Mouse (Mus musculus) hindbrain, embryonic 12.5 days (tissue): ENCODE results near the gene Tmem110. TPM values are rescaled to one million over a fixed set of nuclear protein-coding genes. Genes with fewer than 3 reads are reported as not detected.

Source experiments
- ATAC-seq: fragments of 200-750 bp; cut with Nextera tagmentation; 2 replicates; pipeline ENCODE4 v1.8.0; 2017; ENCODE audit warnings: moderate TSS enrichment; ENCODE audit not compliant: low FRiP score
- H3K27ac ChIP-seq: fragments of 300-500 bp; sonication (generic); 2 replicates; pipeline ENCODE4 v1.5.1; 2016; ENCODE audit warnings: mild to moderate bottlenecking
- H3K27me3 ChIP-seq: fragments of 300-500 bp; sonication (generic); 2 replicates; pipeline ENCODE4 v1.6.1; 2016; ENCODE audit warnings: mild to moderate bottlenecking
- H3K36me3 ChIP-seq: fragments of 300-500 bp; sonication (generic); 2 replicates; pipeline ENCODE4 v1.6.1; 2016; ENCODE audit warnings: mild to moderate bottlenecking
- H3K4me1 ChIP-seq: fragments of 300-500 bp; sonication (generic); 2 replicates; pipeline ENCODE4 v1.6.1; 2016
- H3K4me2 ChIP-seq: fragments of 300-500 bp; sonication (generic); replicated peaks from 2 replicates; pipeline ENCODE4 v1.6.1; 2016; ENCODE audit warnings: mild to moderate bottlenecking
- H3K4me3 ChIP-seq: fragments of 300-500 bp; sonication (generic); 2 replicates; pipeline ENCODE4 v1.5.1; 2016; ENCODE audit warnings: mild to moderate bottlenecking
- H3K9ac ChIP-seq: fragments of 300-500 bp; sonication (generic); 2 replicates; pipeline ENCODE4 v1.6.1; 2016; ENCODE audit warnings: mild to moderate bottlenecking, moderate library complexity
- H3K9me3 ChIP-seq: fragments of 300-500 bp; sonication (generic); replicated peaks from 2 replicates; pipeline ENCODE4 v1.6.1; 2016; ENCODE audit warnings: mild to moderate bottlenecking
- WGBS: fragments of 180-500 bp; shearing (Covaris S2); methylation state at CpG from one replicate; pipeline ENCODE4 v1.1.7; 2016; 5-methylcytosine and 5-hydroxymethylcytosine counted together
- polyA plus RNA-seq: library from polyadenylated mRNA; unstranded; fragments of >200 nt; fragmentation: Nextera tagmentation; extraction: Ambion mirVana; gene quantifications from 2 replicates; pipeline ENCODE4 v1.2.1, GENCODE M21; 2016

Tmem110 gene
- polyA plus RNA-seq, 1 experiment from 2014 or later: 26.1 TPM

- Histone ChIP-seq H3K4me1 (peaks cover 3% of the 10 kb centered on the region; the same call in 1 of the 2 replicates), H3K27me3 (no peaks in the 10 kb centered on the region), H3K36me3 (0 out of 2 replicates have a peak, but pooled peaks cover 11% of the 10 kb centered on the region), H3K9me3 (no peaks in the 10 kb centered on the region), H3K4me2 (no peak overlapping the region), H3K4me3 (no peak overlapping the region), H3K9ac (no peak overlapping the region), H3K27ac (no peak overlapping the region)
- ATAC-seq: no peak
- 85% methylated on average over 17 of the region's 17 CpGs for WGBS
These were observed 55.7 kb downstream of the Tmem110 start for GRCm38 (mm10) chr14:30880811-30881717.

GRCm38 (mm10) chr14:30881718-30882108 lies 56.3 kb downstream of the Tmem110 start:
- H3K27ac ChIP-seq: no peak overlapping the region
- no peak overlapping the region for H3K4me3 ChIP-seq
- H3K9me3 ChIP-seq: no peaks in the 10 kb centered on the region
- H3K27me3 ChIP-seq: no peaks in the 10 kb centered on the region
- H3K36me3 ChIP-seq: 0 out of 2 replicates have a peak, but pooled peaks cover 7% of the 10 kb centered on the region
- no peak overlapping the region for H3K4me2 ChIP-seq
- WGBS: 94% methylated on average over 3 of the region's 3 CpGs
- H3K9ac ChIP-seq: no peak overlapping the region
- no peak for ATAC-seq
- peaks cover 3% of the 10 kb centered on the region; the same call in 1 of the 2 replicates for H3K4me1 ChIP-seq

GRCm38 (mm10) chr14:30885298-30885697 lies 59.9 kb downstream of the Tmem110 start:
- Histone ChIP-seq H3K4me1 (0 out of 2 replicates have a peak, but pooled peaks cover 3% of the 10 kb centered on the region), H3K27me3 (no peaks in the 10 kb centered on the region), H3K4me3 (no peak overlapping the region), H3K27ac (no peak overlapping the region), H3K36me3 (no peaks in the 10 kb centered on the region), H3K9ac (no peak overlapping the region), H3K4me2 (no peak overlapping the region), H3K9me3 (no peaks in the 10 kb centered on the region)
- WGBS: 32% methylated on average over 3 of the region's 3 CpGs
- no peak for ATAC-seq

- Histone ChIP-seq H3K27ac (no peak within 1 kb of the TSS), H3K9ac (no peak within 1 kb of the TSS), H3K4me2 (no peak within 1 kb of the TSS), H3K36me3 (no peaks in the 10 kb centered on the region), H3K4me3 (no peak within 1 kb of the TSS), H3K27me3 (no peaks in the 10 kb centered on the region), H3K9me3 (no peaks in the 10 kb centered on the region), H3K4me1 (0 out of 2 replicates have a peak, but pooled peaks cover 3% of the 10 kb centered on the region)
- no peak for ATAC-seq
- WGBS: 93% methylated on average over 3 of the region's 3 CpGs
These were observed 60.8 kb downstream of the Tmem110 start, which contains the start of gene Itih4 for GRCm38 (mm10) chr14:30886204-30886603. Itih4 (plus strand) TSS chr14:30886476.

- Histone ChIP-seq H3K4me3 (no peak overlapping the region), H3K36me3 (no peaks in the 10 kb centered on the region), H3K9me3 (no peaks in the 10 kb centered on the region), H3K4me2 (no peak overlapping the region; the same call in 1 of the 2 replicates), H3K9ac (no peak overlapping the region), H3K27ac (no peak overlapping the region), H3K4me1 (0 out of 2 replicates have a peak, but pooled peaks cover 3% of the 10 kb centered on the region), H3K27me3 (no peaks in the 10 kb centered on the region)
- WGBS: 21% methylated on average over 9 of the region's 9 CpGs
- no peak for ATAC-seq
These were observed 62.9 kb downstream of the Tmem110 start for GRCm38 (mm10) chr14:30888271-30888732.

GRCm38 (mm10) chr14:30899972-30900371 lies 74.6 kb downstream of the Tmem110 start:
- no peak overlapping the region for H3K9ac ChIP-seq
- H3K4me1 ChIP-seq: no peaks in the 10 kb centered on the region
- H3K4me3 ChIP-seq: no peak overlapping the region
- H3K27ac ChIP-seq: no peak overlapping the region
- H3K4me2 ChIP-seq: no peak overlapping the region
- H3K9me3 ChIP-seq: no peaks in the 10 kb centered on the region
- no peaks in the 10 kb centered on the region for H3K27me3 ChIP-seq
- WGBS: 37% methylated on average over 3 of the region's 3 CpGs
- no peak for ATAC-seq
- no peaks in the 10 kb centered on the region for H3K36me3 ChIP-seq

GRCm38 (mm10) chr14:30902628-30903027 lies 77.2 kb downstream of the Tmem110 start:
- Histone ChIP-seq H3K27ac (no peak overlapping the region), H3K36me3 (no peaks in the 10 kb centered on the region), H3K27me3 (no peaks in the 10 kb centered on the region), H3K4me1 (no peaks in the 10 kb centered on the region), H3K9ac (no peak overlapping the region), H3K4me2 (no peak overlapping the region), H3K4me3 (no peak overlapping the region), H3K9me3 (no peaks in the 10 kb centered on the region)
- no peak for ATAC-seq
- WGBS: 95% methylated on average over 5 of the region's 5 CpGs

- Histone ChIP-seq H3K4me2 (no peak overlapping the region), H3K9me3 (no peaks in the 10 kb centered on the region), H3K9ac (no peak overlapping the region), H3K36me3 (no peaks in the 10 kb centered on the region), H3K27ac (no peak overlapping the region), H3K27me3 (no peaks in the 10 kb centered on the region), H3K4me3 (no peak overlapping the region), H3K4me1 (no peaks in the 10 kb centered on the region)
- WGBS: 77% methylated on average over 3 of the region's 3 CpGs
- ATAC-seq: no peak
These were observed 77.6 kb downstream of the Tmem110 start for GRCm38 (mm10) chr14:30903036-30903435.

- Histone ChIP-seq H3K4me3 (no peak overlapping the region), H3K9me3 (no peaks in the 10 kb centered on the region), H3K27ac (no peak overlapping the region), H3K9ac (no peak overlapping the region), H3K4me2 (no peak overlapping the region), H3K4me1 (no peaks in the 10 kb centered on the region), H3K27me3 (no peaks in the 10 kb centered on the region), H3K36me3 (no peaks in the 10 kb centered on the region)
- no peak for ATAC-seq
- WGBS: 84% methylated on average over 8 of the region's 8 CpGs
These were observed 78.9 kb downstream of the Tmem110 start for GRCm38 (mm10) chr14:30904307-30904706.

GRCm38 (mm10) chr14:30906001-30906400 lies 80.6 kb downstream of the Tmem110 start:
- 89% methylated on average over 6 of the region's 6 CpGs for WGBS
- H3K36me3 ChIP-seq: no peaks in the 10 kb centered on the region
- no peaks in the 10 kb centered on the region for H3K27me3 ChIP-seq
- ATAC-seq: no peak
- H3K4me3 ChIP-seq: no peak overlapping the region
- H3K27ac ChIP-seq: no peak overlapping the region
- H3K9me3 ChIP-seq: no peaks in the 10 kb centered on the region
- no peak overlapping the region for H3K9ac ChIP-seq
- H3K4me2 ChIP-seq: no peak overlapping the region
- no peaks in the 10 kb centered on the region for H3K4me1 ChIP-seq

- Histone ChIP-seq H3K27me3 (no peaks in the 10 kb centered on the region), H3K27ac (no peak overlapping the region), H3K4me2 (no peak overlapping the region), H3K36me3 (no peaks in the 10 kb centered on the region), H3K9me3 (no peaks in the 10 kb centered on the region), H3K9ac (no peak overlapping the region), H3K4me3 (no peak overlapping the region), H3K4me1 (no peaks in the 10 kb centered on the region)
- no peak for ATAC-seq
- 88% methylated on average over 3 of the region's 3 CpGs for WGBS
These were observed 82.5 kb downstream of the Tmem110 start for GRCm38 (mm10) chr14:30907814-30908265.

GRCm38 (mm10) chr14:30911141-30911540 lies 85.8 kb downstream of the Tmem110 start:
- H3K27me3 ChIP-seq: no peaks in the 10 kb centered on the region
- WGBS: 94% methylated on average over 8 of the region's 8 CpGs
- H3K27ac ChIP-seq: no peak overlapping the region
- H3K4me2 ChIP-seq: no peak overlapping the region
- no peak for ATAC-seq
- no peaks in the 10 kb centered on the region for H3K36me3 ChIP-seq
- H3K4me3 ChIP-seq: no peak overlapping the region
- H3K4me1 ChIP-seq: no peaks in the 10 kb centered on the region
- H3K9ac ChIP-seq: no peak overlapping the region
- H3K9me3 ChIP-seq: no peaks in the 10 kb centered on the region
